Mouse (Mus musculus): ENCODE data around the gene Slc15a4. TPM values are rescaled to one million over a fixed set of nuclear protein-coding genes. Genes with fewer than 3 reads are reported as not detected.

Slc15a4 gene
- polyA plus RNA-seq, 1 experiment from 2014 or later, result 18.7 TPM

DNA sequence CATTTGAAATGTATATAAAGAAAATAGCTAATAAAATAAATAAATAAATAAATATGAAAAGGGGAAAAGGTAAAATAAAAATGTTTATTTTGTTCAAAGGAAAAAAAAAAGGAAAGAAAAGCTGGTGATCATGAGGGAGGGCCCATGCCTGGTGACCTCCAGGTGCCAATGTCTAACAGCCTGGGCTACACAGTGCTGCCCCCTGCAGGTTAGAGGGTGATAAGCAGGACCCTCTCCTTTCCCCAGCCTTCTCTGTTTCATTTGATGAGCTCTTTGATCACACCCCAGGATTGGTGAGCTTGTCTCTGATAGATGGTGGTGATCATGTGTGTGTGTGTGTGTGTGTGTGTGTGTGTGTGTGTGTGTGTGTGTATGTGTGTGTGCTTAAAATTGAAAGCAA, 16.4 kb upstream of the Slc15a4 start:
- no peak overlapping the region for H3K27ac ChIP-seq (replicated peaks; ENCODE audit: low read depth, low read length)
- no peak for ATAC-seq (replicated peaks; ENCODE audit: insufficient number of reproducible peaks, low FRiP score, low TSS enrichment, low read depth)
- H3K4me1 ChIP-seq (ENCODE audit: control insufficient read depth, insufficient read depth, low read length), result no peaks in the 10 kb centered on the region
- no peaks in the 10 kb centered on the region for H3K9me3 ChIP-seq (replicated peaks; ENCODE audit: control insufficient read depth, low read length)
- DNase-seq (ENCODE audit: low spot score), result peak; percentile 19
- no peak overlapping the region for H3K4me2 ChIP-seq (ENCODE audit: low read depth, low read length)
- no peak overlapping the region for H3K9ac ChIP-seq (replicated peaks; ENCODE audit: low read length)
- H3K36me3 ChIP-seq (replicated peaks; ENCODE audit: control insufficient read depth, insufficient read depth, low read depth, low read length), result no peaks in the 10 kb centered on the region
- H3K4me3 ChIP-seq (ENCODE audit: low read depth, low read length), result no peak overlapping the region
- H3K27me3 ChIP-seq (ENCODE audit: control insufficient read depth, insufficient read depth, low read length), result no peaks in the 10 kb centered on the region

DNA sequence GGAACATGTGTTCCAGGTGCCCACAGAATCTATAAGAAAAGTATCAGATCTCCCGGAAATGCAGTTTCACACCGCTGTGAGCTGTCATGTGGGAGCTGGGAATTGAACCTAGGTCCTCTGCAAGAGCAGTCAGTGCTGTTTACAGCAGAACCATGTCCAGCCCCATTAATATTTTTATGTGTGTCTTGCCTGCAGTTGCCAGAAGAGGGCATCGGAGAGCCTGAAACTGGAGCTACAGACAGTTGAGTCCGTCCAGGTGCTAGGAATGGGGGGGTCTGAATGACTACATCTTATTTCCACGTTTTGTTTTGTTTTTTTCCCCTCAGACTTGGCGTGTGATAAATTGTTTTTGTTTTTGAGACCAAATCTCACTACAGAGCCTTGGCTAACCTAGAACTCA, 15.3 kb upstream of the Slc15a4 start:
- H3K9ac ChIP-seq (replicated peaks; ENCODE audit: low read length), result no peak overlapping the region
- no peak overlapping the region for H3K27ac ChIP-seq (replicated peaks; ENCODE audit: low read depth, low read length)
- H3K4me2 ChIP-seq (ENCODE audit: low read depth, low read length), result no peak overlapping the region
- no peak overlapping the region for H3K4me3 ChIP-seq (ENCODE audit: low read depth, low read length)
- no peaks in the 10 kb centered on the region for H3K4me1 ChIP-seq (ENCODE audit: control insufficient read depth, insufficient read depth, low read length)
- ATAC-seq (replicated peaks; ENCODE audit: insufficient number of reproducible peaks, low FRiP score, low TSS enrichment, low read depth) (no peak), DNase-seq (ENCODE audit: low spot score) (peak; percentile 39)
- H3K9me3 ChIP-seq (replicated peaks; ENCODE audit: control insufficient read depth, low read length), result no peaks in the 10 kb centered on the region
- no peaks in the 10 kb centered on the region for H3K27me3 ChIP-seq (ENCODE audit: control insufficient read depth, insufficient read depth, low read length)
- WGBS, result 80% methylated on average over 6 of the region's 6 CpGs
- no peaks in the 10 kb centered on the region for H3K36me3 ChIP-seq (replicated peaks; ENCODE audit: control insufficient read depth, insufficient read depth, low read depth, low read length)

DNA sequence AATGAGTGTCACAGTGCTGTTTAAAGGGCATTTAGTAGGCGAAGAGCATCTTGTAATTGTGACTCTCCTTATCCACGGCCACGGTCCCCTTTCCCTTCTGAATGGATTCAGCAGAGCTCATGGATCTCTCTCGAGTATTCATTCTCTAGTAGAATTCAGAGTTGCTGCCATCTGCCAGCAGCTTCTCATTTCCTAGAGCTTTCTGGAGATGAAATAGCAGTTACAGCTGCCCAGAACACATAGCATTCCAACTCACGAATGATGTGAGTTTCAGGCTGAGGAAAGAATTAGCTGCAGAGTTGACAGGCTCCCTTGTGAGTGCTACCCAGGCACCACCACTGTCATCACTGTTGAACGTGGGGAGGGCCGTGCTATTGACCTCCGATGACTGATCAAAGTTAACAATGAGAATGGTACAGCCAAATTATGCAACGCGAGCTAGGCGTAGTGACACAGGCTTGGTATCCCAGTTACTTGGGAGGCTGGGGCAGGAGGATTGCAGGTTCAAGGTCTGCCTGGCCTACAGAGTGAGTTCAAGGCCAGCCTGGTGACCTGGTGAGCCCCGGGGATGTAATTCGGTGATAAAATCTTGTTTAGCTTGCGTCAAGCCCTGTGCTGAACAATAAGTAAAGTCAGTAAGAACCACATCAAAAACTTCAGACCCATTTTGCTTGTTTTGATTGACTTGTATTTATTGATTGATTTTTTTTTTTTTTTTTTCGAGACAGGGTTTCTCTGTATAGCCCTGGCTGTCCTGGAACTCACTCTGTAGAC, 8.7 kb upstream of the Slc15a4 start:
- H3K4me3 ChIP-seq (ENCODE audit: low read depth, low read length), result no peak overlapping the region
- no peak overlapping the region for H3K9ac ChIP-seq (replicated peaks; ENCODE audit: low read length)
- no peaks in the 10 kb centered on the region for H3K27me3 ChIP-seq (ENCODE audit: control insufficient read depth, insufficient read depth, low read length)
- ATAC-seq (replicated peaks; ENCODE audit: insufficient number of reproducible peaks, low FRiP score, low TSS enrichment, low read depth) (no peak), DNase-seq (ENCODE audit: low spot score) (no peak)
- H3K4me1 ChIP-seq (ENCODE audit: control insufficient read depth, insufficient read depth, low read length), result no peaks in the 10 kb centered on the region
- H3K27ac ChIP-seq (replicated peaks; ENCODE audit: low read depth, low read length), result no peak overlapping the region
- 91% methylated on average over 15 of the region's 15 CpGs for WGBS
- H3K36me3 ChIP-seq (replicated peaks; ENCODE audit: control insufficient read depth, insufficient read depth, low read depth, low read length), result no peaks in the 10 kb centered on the region
- no peak overlapping the region for H3K4me2 ChIP-seq (ENCODE audit: low read depth, low read length)
- no peaks in the 10 kb centered on the region for H3K9me3 ChIP-seq (replicated peaks; ENCODE audit: control insufficient read depth, low read length)

DNA sequence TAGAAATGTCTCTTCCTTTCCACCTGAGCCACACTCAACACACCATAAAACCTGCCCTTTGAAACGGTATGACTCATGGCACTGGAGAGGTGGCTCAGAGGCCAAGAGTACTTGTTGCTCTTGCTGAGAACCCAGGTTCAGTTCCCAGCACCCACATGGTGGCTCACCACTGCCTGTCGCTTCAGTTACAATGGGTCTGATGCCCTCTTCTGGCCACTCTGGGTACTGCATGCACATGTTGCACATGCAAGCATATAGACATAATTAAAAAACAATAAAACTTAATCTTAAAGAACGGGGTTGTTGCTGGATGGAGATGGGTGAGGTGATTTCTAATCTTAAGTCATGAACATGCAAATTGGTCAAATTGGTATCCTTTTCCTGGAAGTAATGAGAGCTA, 7.7 kb upstream of the Slc15a4 start:
- Histone ChIP-seq H3K27ac (replicated peaks; ENCODE audit: low read depth, low read length) (no peak overlapping the region), H3K4me2 (ENCODE audit: low read depth, low read length) (no peak overlapping the region), H3K9ac (replicated peaks; ENCODE audit: low read length) (no peak overlapping the region), H3K36me3 (replicated peaks; ENCODE audit: control insufficient read depth, insufficient read depth, low read depth, low read length) (no peaks in the 10 kb centered on the region), H3K9me3 (replicated peaks; ENCODE audit: control insufficient read depth, low read length) (no peaks in the 10 kb centered on the region), H3K27me3 (ENCODE audit: control insufficient read depth, insufficient read depth, low read length) (no peaks in the 10 kb centered on the region), H3K4me3 (ENCODE audit: low read depth, low read length) (no peak overlapping the region), H3K4me1 (ENCODE audit: control insufficient read depth, insufficient read depth, low read length) (no peaks in the 10 kb centered on the region)
- WGBS, result 90% methylated on average over 3 of the region's 3 CpGs
- DNase-seq (ENCODE audit: low spot score), result no peak
- no peak for ATAC-seq (replicated peaks; ENCODE audit: insufficient number of reproducible peaks, low FRiP score, low TSS enrichment, low read depth)

DNA sequence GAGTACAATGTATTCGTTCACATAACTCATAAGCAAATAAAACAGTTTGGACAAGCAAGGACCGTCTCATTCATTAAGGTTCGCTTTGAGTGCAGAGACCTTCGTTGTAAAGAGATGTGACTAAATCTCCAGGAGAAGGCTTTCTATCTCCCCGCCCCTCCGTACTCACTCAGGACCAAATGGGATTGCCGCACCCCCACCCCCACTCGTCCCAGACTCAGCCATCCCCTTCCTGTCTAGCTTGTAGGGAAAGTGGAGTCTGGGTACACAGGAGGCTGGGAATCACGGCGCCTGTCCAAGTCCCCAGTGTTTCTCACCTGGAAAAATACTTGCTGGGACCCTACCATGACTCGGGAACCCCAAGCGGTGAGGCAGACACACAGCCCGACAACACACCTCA, 6.9 kb upstream of the Slc15a4 start:
- no peak overlapping the region for H3K9ac ChIP-seq (replicated peaks; ENCODE audit: low read length)
- ATAC-seq (replicated peaks; ENCODE audit: insufficient number of reproducible peaks, low FRiP score, low TSS enrichment, low read depth) (no peak), DNase-seq (ENCODE audit: low spot score) (no peak)
- 92% methylated on average over 13 of the region's 13 CpGs for whole genome bisulfite sequencing
- no peaks in the 10 kb centered on the region for H3K9me3 ChIP-seq (replicated peaks; ENCODE audit: control insufficient read depth, low read length)
- H3K27ac ChIP-seq (replicated peaks; ENCODE audit: low read depth, low read length), result no peak overlapping the region
- no peaks in the 10 kb centered on the region for H3K4me1 ChIP-seq (ENCODE audit: control insufficient read depth, insufficient read depth, low read length)
- no peaks in the 10 kb centered on the region for H3K36me3 ChIP-seq (replicated peaks; ENCODE audit: control insufficient read depth, insufficient read depth, low read depth, low read length)
- H3K4me3 ChIP-seq (ENCODE audit: low read depth, low read length), result no peak overlapping the region
- H3K27me3 ChIP-seq (ENCODE audit: control insufficient read depth, insufficient read depth, low read length), result no peaks in the 10 kb centered on the region
- H3K4me2 ChIP-seq (ENCODE audit: low read depth, low read length), result no peak overlapping the region

DNA sequence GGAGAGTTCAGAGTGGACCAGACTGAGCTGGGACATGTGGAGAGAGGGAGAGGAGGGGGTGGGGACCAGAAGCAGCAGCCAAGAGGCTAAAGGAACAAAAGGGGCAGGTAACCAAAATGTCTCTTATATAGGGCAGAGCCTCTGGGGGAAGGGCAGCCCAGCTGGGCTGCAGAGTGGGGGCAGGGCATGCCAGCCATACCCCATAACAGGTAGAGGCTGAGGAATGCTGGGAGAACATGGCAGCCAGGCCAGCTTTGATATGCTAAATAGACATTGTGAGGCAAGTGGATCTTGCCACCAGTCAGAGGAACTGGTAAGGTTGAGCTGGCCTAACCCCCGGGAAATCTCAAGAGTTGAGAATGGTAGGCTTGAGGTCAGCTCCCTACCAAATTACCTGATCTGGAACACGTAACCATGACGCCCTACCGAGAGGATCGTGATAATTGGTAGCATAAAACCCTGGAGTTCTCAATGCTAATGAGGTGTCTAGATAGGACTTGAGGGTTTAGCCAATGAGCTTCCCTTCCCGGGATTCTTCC, 6.4 kb upstream of the Slc15a4 start:
- DNase-seq (ENCODE audit: low spot score) (no peak), ATAC-seq (replicated peaks; ENCODE audit: insufficient number of reproducible peaks, low FRiP score, low TSS enrichment, low read depth) (no peak)
- no peaks in the 10 kb centered on the region for H3K9me3 ChIP-seq (replicated peaks; ENCODE audit: control insufficient read depth, low read length)
- 79% methylated on average over 6 of the region's 6 CpGs for WGBS
- H3K4me2 ChIP-seq (ENCODE audit: low read depth, low read length), result no peak overlapping the region
- H3K4me1 ChIP-seq (ENCODE audit: control insufficient read depth, insufficient read depth, low read length), result no peaks in the 10 kb centered on the region
- no peaks in the 10 kb centered on the region for H3K27me3 ChIP-seq (ENCODE audit: control insufficient read depth, insufficient read depth, low read length)
- H3K4me3 ChIP-seq (ENCODE audit: low read depth, low read length), result no peak overlapping the region
- H3K9ac ChIP-seq (replicated peaks; ENCODE audit: low read length), result no peak overlapping the region
- H3K27ac ChIP-seq (replicated peaks; ENCODE audit: low read depth, low read length), result no peak overlapping the region
- H3K36me3 ChIP-seq (replicated peaks; ENCODE audit: control insufficient read depth, insufficient read depth, low read depth, low read length), result no peaks in the 10 kb centered on the region

DNA sequence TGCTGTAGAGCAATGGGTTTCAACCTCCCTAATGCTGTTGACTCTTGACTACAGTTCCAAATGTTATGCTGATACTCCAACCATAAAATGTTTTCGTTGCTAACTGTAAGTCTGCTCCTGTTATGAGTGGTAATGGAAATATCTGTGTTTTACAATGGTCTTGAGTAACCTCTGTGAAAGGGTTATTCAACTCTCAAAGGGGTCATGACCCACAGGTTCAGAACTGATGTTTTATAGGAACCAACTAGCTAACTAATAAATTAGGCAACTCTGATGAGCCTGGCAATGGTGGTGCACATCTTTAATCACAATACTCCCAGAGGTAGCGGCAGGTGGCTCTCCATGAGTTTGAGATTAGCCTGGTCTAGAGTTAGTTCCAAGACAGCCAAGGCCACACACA, 5.5 kb upstream of the Slc15a4 start:
- Histone ChIP-seq H3K4me2 (ENCODE audit: low read depth, low read length) (no peak overlapping the region), H3K9me3 (replicated peaks; ENCODE audit: control insufficient read depth, low read length) (no peaks in the 10 kb centered on the region), H3K4me1 (ENCODE audit: control insufficient read depth, insufficient read depth, low read length) (no peaks in the 10 kb centered on the region), H3K4me3 (ENCODE audit: low read depth, low read length) (no peak overlapping the region), H3K27me3 (ENCODE audit: control insufficient read depth, insufficient read depth, low read length) (no peaks in the 10 kb centered on the region), H3K27ac (replicated peaks; ENCODE audit: low read depth, low read length) (no peak overlapping the region), H3K36me3 (replicated peaks; ENCODE audit: control insufficient read depth, insufficient read depth, low read depth, low read length) (no peaks in the 10 kb centered on the region), H3K9ac (replicated peaks; ENCODE audit: low read length) (no peak overlapping the region)
- DNase-seq (ENCODE audit: low spot score) (no peak), ATAC-seq (replicated peaks; ENCODE audit: insufficient number of reproducible peaks, low FRiP score, low TSS enrichment, low read depth) (no peak)
- 89% methylated on average over 2 of the region's 2 CpGs for WGBS

DNA sequence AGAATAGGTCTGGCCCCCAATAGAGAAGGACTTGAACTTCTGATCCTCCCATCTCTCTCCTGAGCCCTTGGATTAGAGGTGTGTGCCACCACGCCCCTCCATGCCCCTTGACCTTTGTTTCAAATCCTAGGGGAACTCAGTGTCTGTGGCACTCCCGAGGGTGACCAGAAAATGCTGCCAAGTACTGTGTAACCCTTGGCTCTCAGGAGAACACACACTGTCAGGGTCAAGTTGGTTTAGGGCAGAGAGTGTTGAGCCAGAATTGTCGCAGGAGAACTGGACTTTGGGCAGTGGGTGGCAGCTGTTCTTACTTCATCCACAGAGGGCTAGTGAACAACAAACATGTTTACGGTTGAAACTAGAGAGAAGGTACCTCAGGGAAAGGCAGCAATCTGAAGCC, 4.9 kb upstream of the Slc15a4 start:
- Histone ChIP-seq H3K4me3 (ENCODE audit: low read depth, low read length) (no peak overlapping the region), H3K4me1 (ENCODE audit: control insufficient read depth, insufficient read depth, low read length) (no peaks in the 10 kb centered on the region), H3K9ac (replicated peaks; ENCODE audit: low read length) (no peak overlapping the region), H3K27ac (replicated peaks; ENCODE audit: low read depth, low read length) (no peak overlapping the region), H3K27me3 (ENCODE audit: control insufficient read depth, insufficient read depth, low read length) (no peaks in the 10 kb centered on the region), H3K9me3 (replicated peaks; ENCODE audit: control insufficient read depth, low read length) (no peaks in the 10 kb centered on the region), H3K4me2 (ENCODE audit: low read depth, low read length) (no peak overlapping the region), H3K36me3 (replicated peaks; ENCODE audit: control insufficient read depth, insufficient read depth, low read depth, low read length) (no peaks in the 10 kb centered on the region)
- ATAC-seq (replicated peaks; ENCODE audit: insufficient number of reproducible peaks, low FRiP score, low TSS enrichment, low read depth) (0 out of 2 replicates have a peak, but pooled peaks have one; percentile 14), DNase-seq (ENCODE audit: low spot score) (no peak)
- 78% methylated on average over 4 of the region's 4 CpGs for WGBS
